Mouse (Mus musculus) testis, adult 2 months (tissue): ENCODE data around the gene Ehmt2.

Experiments used
- CTCF ChIP-seq: fragments of 200-500 bp; IDR thresholded peaks from 2 replicates; pipeline ENCODE4 v1.5.1; 2012; ENCODE audit warnings: low read depth, mild to moderate bottlenecking, inconsistent platforms, low read length, moderate library complexity; ENCODE audit not compliant: control insufficient read depth, insufficient read depth, insufficient replicate concordance
- POLR2A ChIP-seq: fragments of 200-500 bp; IDR thresholded peaks from 2 replicates; pipeline ENCODE4 v1.6.1; 2012; ENCODE audit warnings: low read depth, mild to moderate bottlenecking, inconsistent platforms, low read length, moderate library complexity; ENCODE audit not compliant: control insufficient read depth

DNA sequence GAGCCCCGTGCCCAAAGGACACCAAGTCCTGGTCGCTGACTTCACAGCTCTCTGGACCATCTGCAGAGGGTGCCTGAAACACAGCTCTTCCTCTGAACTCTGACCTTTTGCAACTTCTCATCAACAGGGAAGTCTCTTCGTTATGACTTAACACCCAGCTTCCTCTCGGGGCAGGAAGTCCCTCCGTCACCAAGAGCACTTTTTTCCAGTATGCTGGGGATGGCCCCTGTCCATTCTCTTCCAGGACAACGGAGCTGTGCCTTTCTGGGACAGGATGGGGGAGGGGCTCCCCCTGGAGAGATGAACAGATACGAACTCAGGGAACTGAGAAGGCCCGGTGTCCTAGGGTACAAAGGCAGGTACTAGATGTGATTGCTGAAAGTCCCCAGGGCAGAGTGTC is 36.6 kb downstream of the Ehmt2 start:
- no peak for TF ChIP-seq CTCF
- TF ChIP-seq POLR2A, result no peak
